Mouse (Mus musculus) MEL (cell line): ENCODE results near the gene Dnm2.

Experiments used
- CHD2 ChIP-seq: IDR thresholded peaks from 2 replicates; pipeline ENCODE4 v1.6.1; 2011; ENCODE audit warnings: low read length, improper control_type of control experiment
- CTCF ChIP-seq, 3 experiments: IDR thresholded peaks in 2 of 3; conservative IDR thresholded peaks in 1 of 3; 2 replicates each; pipeline ENCODE4 v1.5.1; 2011 to 2012; ENCODE audit warnings: low read length in 3 of 3, low read depth in 2 of 3, mild to moderate bottlenecking in 2 of 3, improper control_type of control experiment in 1 of 3, inconsistent platforms in 1 of 3, mixed read lengths in 1 of 3, moderate library complexity in 1 of 3; ENCODE audit not compliant: control insufficient read depth in 1 of 3, insufficient read depth in 1 of 3, poor library complexity in 1 of 3, severe bottlenecking in 1 of 3
- ELF1 ChIP-seq: IDR thresholded peaks from 2 replicates; pipeline ENCODE4 v1.6.1; 2014; ENCODE audit warnings: low read depth, mild to moderate bottlenecking, inconsistent platforms, low read length, improper control_type of control experiment, moderate library complexity
- EP300 ChIP-seq, 2 experiments: IDR thresholded peaks; 2 replicates each; pipeline ENCODE4 v1.6.1; 2011; ENCODE audit warnings: improper control_type of control experiment in 2 of 2, low read length in 2 of 2, low read depth in 1 of 2, mild to moderate bottlenecking in 1 of 2
- ETS1 ChIP-seq: IDR thresholded peaks from 2 replicates; pipeline ENCODE4 v1.6.1; 2012; ENCODE audit warnings: low read depth, mild to moderate bottlenecking, inconsistent platforms, low read length, improper control_type of control experiment, moderate library complexity
- GATA1 ChIP-seq: IDR thresholded peaks from 2 replicates; pipeline ENCODE4 v1.6.1; 2011; ENCODE audit warnings: low read depth, low read length, improper control_type of control experiment
- MAFK ChIP-seq: IDR thresholded peaks from 2 replicates; pipeline ENCODE4 v1.6.1; 2011; ENCODE audit warnings: low read depth, mild to moderate bottlenecking, low read length, improper control_type of control experiment, borderline replicate concordance
- MAZ ChIP-seq: IDR thresholded peaks from 2 replicates; pipeline ENCODE4 v1.6.1; 2012; ENCODE audit warnings: low read depth, mild to moderate bottlenecking, inconsistent platforms, low read length, improper control_type of control experiment
- POLR2A ChIP-seq, 2 experiments: IDR thresholded peaks; 2 replicates each; pipeline ENCODE4 v1.6.1; 2011 to 2012; ENCODE audit warnings: low read length in 2 of 2, mild to moderate bottlenecking in 2 of 2, control low read depth in 1 of 2, improper control_type of control experiment in 1 of 2, low read depth in 1 of 2, moderate library complexity in 1 of 2; ENCODE audit not compliant: control insufficient read depth in 1 of 2, insufficient read depth in 1 of 2, poor library complexity in 1 of 2
- POLR2AphosphoS5 ChIP-seq: IDR thresholded peaks from 2 replicates; pipeline ENCODE4 v1.6.1; 2012; ENCODE audit warnings: low read depth, borderline replicate concordance, mild to moderate bottlenecking, inconsistent platforms, low read length, moderate library complexity, mixed read lengths
- TBP ChIP-seq: IDR thresholded peaks from 2 replicates; pipeline ENCODE4 v1.8.0; 2011; ENCODE audit warnings: low read depth, low read length, improper control_type of control experiment
- UBTF ChIP-seq: IDR thresholded peaks from 2 replicates; pipeline ENCODE4 v1.6.1; 2012; ENCODE audit warnings: low read depth, mild to moderate bottlenecking, inconsistent platforms, low read length, improper control_type of control experiment, moderate library complexity, borderline replicate concordance; ENCODE audit not compliant: insufficient read depth
- USF1 ChIP-seq: IDR thresholded peaks from 2 replicates; pipeline ENCODE4 v1.6.1; 2014; ENCODE audit warnings: low read depth, mild to moderate bottlenecking, inconsistent platforms, low read length, improper control_type of control experiment, moderate library complexity
- ZMIZ1 ChIP-seq: IDR thresholded peaks from 2 replicates; pipeline ENCODE4 v1.6.1; 2012; ENCODE audit warnings: low read depth, mild to moderate bottlenecking, inconsistent platforms, low read length, improper control_type of control experiment, moderate library complexity

DNA sequence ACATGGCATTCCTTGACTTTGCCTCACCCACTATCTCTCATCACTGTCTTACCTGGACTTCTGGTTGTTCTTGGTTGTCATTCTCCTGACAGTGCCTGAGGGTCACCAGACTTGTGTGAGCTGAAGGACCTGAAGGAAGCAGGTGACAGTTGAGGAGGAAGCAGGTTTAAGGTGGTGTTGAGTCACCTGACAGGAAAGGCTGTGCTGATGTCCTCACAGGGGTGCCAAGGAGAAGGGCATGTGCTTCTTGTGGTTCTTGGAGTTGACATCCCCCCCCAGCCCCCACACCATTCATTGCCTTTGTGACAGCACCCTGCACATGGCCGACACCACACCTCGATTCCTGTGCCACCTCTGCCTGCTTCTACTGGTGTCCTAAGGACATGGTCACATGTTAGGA, 23.1 kb downstream of the Dnm2 start:
- TF ChIP-seq POLR2A (IDR thresholded peaks at IDR 0.05; ENCODE audit: control insufficient read depth in 1 of 2, insufficient read depth in 1 of 2, low read depth in 1 of 2, low read length in 2 of 2, poor library complexity in 1 of 2) (no peak), MAZ (no peak), CTCF (IDR thresholded peaks at IDR 0.05 in 2 of 3, conservative IDR thresholded peaks at IDR 0.05 in 1 of 3; ENCODE audit: control insufficient read depth in 1 of 3, insufficient read depth in 1 of 3, low read depth in 2 of 3, low read length in 3 of 3, poor library complexity in 1 of 3, severe bottlenecking in 1 of 3) (no peak), USF1 (0 out of 2 replicates have a peak, but pooled peaks have one; percentile 13), MAFK (no peak), GATA1 (no peak), EP300 (IDR thresholded peaks at IDR 0.05; ENCODE audit: low read depth in 1 of 2, low read length in 2 of 2) (no peak), ZMIZ1 (no peak), ELF1 (no peak), ETS1 (no peak), UBTF (no peak), POLR2AphosphoS5 (no peak; the same call in 1 of the 2 replicates), CHD2 (no peak), TBP (no peak)
